Mouse (Mus musculus) common myeloid progenitor, adult 5-6 weeks (primary cell): ENCODE data around the gene Fam199x. TPM values are rescaled to one million over a fixed set of nuclear protein-coding genes. Genes with fewer than 3 reads are reported as not detected.

Source experiments
- total RNA-seq: library from RNA; stranded (forward); fragments of 200-1000, 187-1606 nt; gene quantifications from 2 replicates; pipeline ENCODE4 v1.2.3, GENCODE M21; 2017

Gene Fam199x
- total RNA-seq, 1 experiment from 2014 or later = 14.7 TPM

Other genes with a start within 250 kb of the Fam199x start
- 0.53 and 0.69 TPM in 2 replicates for gene Plp1, start 226.9 kb upstream of the Fam199x start, total RNA-seq
- not detected in 2 replicates for gene Rab9b, start 180.8 kb upstream of the Fam199x start, total RNA-seq
- gene H2bfm, start 122.3 kb upstream of the Fam199x start, total RNA-seq = not detected in 2 replicates
- not detected in 2 replicates for gene Tmsb15b2, start 74.1 kb upstream of the Fam199x start, total RNA-seq
- gene Tmsb15l, start 72.7 kb upstream of the Fam199x start, total RNA-seq = 14.8 and 35.9 TPM in 2 replicates
- 5.6 and 12.8 TPM in 2 replicates for gene Tmsb15b1, start 72.7 kb upstream of the Fam199x start, total RNA-seq
- 1.1 TPM in 1 of 2 replicates, not detected in the other for gene Zcchc18, start 56.4 kb upstream of the Fam199x start, total RNA-seq
- 6.3 and 10.5 TPM in 2 replicates for gene Slc25a53, start 11.3 kb upstream of the Fam199x start, total RNA-seq
- not detected in 2 replicates for gene Esx1, start 72.5 kb downstream of the Fam199x start, total RNA-seq